Mouse (Mus musculus) liver, embryonic 14 days (tissue): ENCODE results near the gene Nfxl1. TPM values are rescaled to one million over a fixed set of nuclear protein-coding genes. Genes with fewer than 3 reads are reported as not detected.

ENCODE experiments used
- polyA plus RNA-seq: library from polyadenylated mRNA; depleted of rRNA; stranded (reverse); fragments of >200 nt; gene quantifications from 2 replicates; pipeline ENCODE4 v1.2.3, GENCODE M21; 2012; rRNA removed

Nfxl1 gene
- polyA plus RNA-seq = 6.8 and 8.7 TPM in 2 replicates

DNA sequence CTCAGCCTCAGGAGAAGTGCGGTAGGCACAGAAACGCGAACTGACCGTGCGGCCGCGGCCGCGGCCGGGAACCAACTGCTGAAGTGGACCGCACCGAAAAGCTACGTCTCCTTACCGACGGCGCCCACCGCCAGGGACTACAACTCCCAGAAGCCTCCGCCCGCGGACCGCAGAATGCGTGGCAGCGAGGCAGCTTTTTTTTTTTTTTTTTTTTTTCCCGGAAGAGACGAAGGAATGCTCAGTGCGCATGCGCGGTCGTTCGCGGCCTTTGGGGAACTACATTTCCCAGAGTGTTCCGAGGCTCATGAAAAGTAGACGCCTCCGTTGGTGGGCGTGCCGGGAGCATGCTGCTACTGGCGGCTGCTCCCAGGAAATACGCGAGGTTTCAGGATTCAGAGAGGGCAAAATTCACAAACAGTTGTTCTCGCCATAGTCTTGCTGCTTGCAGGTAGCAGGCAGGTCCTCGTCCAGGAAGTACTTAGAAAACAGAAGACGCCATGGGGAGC is at the start of gene Nfxl1:
Nfxl1 (minus strand) TSS at position 141 of the 506 bp plus-strand sequence.

GRCm38 (mm10) chr5:72587192-72587681 is 27.8 kb upstream of the Nfxl1 start, which contains the start of gene Gm5868:
Gene Gm5868, minus strand, starts transcription at chr5:72587551.

DNA sequence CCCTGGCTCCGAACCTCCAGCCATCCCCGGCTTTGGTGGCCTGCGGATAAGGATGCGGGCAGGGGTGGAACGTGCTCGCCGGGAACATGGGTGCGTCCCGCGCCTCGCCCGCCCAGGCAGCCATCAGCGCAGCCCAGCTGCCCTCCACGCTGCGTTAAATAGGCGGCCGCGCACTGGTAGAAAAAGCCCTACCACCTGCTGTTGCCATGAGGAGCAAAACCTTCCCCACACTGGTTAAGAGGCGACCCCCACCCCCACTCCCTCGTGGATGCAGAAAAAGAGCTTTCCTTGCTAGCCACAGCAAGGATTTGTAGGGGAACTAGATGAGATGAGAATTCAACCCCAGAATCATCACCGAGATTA is 21.5 kb upstream of the Nfxl1 start, which contains the start of gene Zar1:
Zar1 (minus strand) TSS at position 285 of the 363 bp plus-strand sequence.

GRCm38 (mm10) chr5:72503531-72504523 is 55.7 kb downstream of the Nfxl1 start, which contains the start of gene Corin:
Gene Corin, minus strand, starts transcription at chr5:72504473.

Other genes with a start within 250 kb of the Nfxl1 start
- gene Corin, start 55.2 kb downstream of the Nfxl1 start, polyA plus RNA-seq = 0.05 and 0.19 TPM in 2 replicates
- gene Zar1, start 21.6 kb upstream of the Nfxl1 start, polyA plus RNA-seq = not detected in 2 replicates
- not detected in 2 replicates for gene Gm5868, start 27.9 kb upstream of the Nfxl1 start, polyA plus RNA-seq
- gene Cnga1, start 84.6 kb upstream of the Nfxl1 start, polyA plus RNA-seq = not detected in 2 replicates
- gene Nipal1, start 88.1 kb upstream of the Nfxl1 start, polyA plus RNA-seq = 1.7 and 2.2 TPM in 2 replicates
- gene Txk, start 193.1 kb upstream of the Nfxl1 start, polyA plus RNA-seq = 0.02 and 0.06 TPM in 2 replicates